Mouse (Mus musculus) kidney, postnatal 14 days (tissue): Measurements from ENCODE around the gene Stxbp1.

ENCODE experiments used
- DNase-seq: peaks from one replicate; pipeline ENCODE4 v3.0.0; 2022; ENCODE audit warnings: mixed read lengths

The Stxbp1 gene

GRCm38 (mm10) chr2:32750887-32751664 lies 96.0 kb downstream of the Stxbp1 start:
- DNase-seq = peak; percentile 87

- no peak for DNase-seq
These were observed 96.8 kb downstream of the Stxbp1 start for GRCm38 (mm10) chr2:32750199-32750598.

GRCm38 (mm10) chr2:32749082-32749481 lies 98.0 kb downstream of the Stxbp1 start:
- DNase-seq = no peak

GRCm38 (mm10) chr2:32744272-32744982 lies 102.6 kb downstream of the Stxbp1 start:
- no peak for DNase-seq

GRCm38 (mm10) chr2:32742173-32742531 lies 104.9 kb downstream of the Stxbp1 start:
- no peak for DNase-seq

- DNase-seq = no peak
These were observed 105.5 kb downstream of the Stxbp1 start for GRCm38 (mm10) chr2:32741273-32742172.

GRCm38 (mm10) chr2:32740916-32741272 lies 106.2 kb downstream of the Stxbp1 start, which contains the start of gene 6330409D20Rik:
6330409D20Rik (minus strand) TSS chr2:32741016.
- DNase-seq = no peak

GRCm38 (mm10) chr2:32739311-32739710 lies 107.7 kb downstream of the Stxbp1 start:
- DNase-seq = no peak
